Mouse (Mus musculus): ENCODE measurements at regions not wholly inside any gene's neighbourhood (a gene's known extent, or its start where the extent isn't known, plus 50 kb on each side); places are given as distances from the start of the nearest gene placed in this dataset.

DNA sequence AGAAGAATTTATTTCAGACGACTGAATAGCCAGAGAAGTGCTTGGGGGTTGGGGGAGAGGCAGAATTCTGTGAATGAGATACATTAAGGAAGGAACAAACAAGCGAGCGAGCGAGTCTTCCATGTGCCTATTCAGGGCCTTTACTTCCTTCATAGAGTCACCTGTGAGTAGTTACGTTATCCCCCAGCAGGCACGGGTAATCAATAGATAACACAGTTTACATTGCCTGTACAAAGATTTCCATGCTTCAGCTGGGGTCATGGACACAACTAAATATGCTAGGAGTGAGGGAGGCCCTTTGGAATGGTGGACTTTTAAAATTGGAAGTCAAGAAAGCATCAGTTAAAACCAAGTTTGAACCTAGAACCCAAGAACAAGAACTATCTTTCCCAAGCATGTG, 275.2 kb downstream of the Prr30 start:
- Histone ChIP-seq H3K27me3 (ENCODE audit: insufficient read depth, low read length) (no peaks in the 10 kb centered on the region), H3K36me3 (ENCODE audit: insufficient read depth, low read length) (no peaks in the 10 kb centered on the region), H3K9me3 (ENCODE audit: low read length) (no peaks in the 10 kb centered on the region), H3K4me1 (replicated peaks; ENCODE audit: low read depth, low read length) (no peaks in the 10 kb centered on the region), H3K4me3 (replicated peaks; ENCODE audit: low read length) (no peak overlapping the region)
- TF ChIP-seq NANOG (IDR thresholded peaks at IDR 0.05; ENCODE audit: borderline replicate concordance, low read length) (no peak), CTCF (conservative IDR thresholded peaks at IDR 0.05; ENCODE audit: low read length) (no peak), POU5F1 (IDR thresholded peaks at IDR 0.05; ENCODE audit: borderline replicate concordance, low read length) (no peak)

DNA sequence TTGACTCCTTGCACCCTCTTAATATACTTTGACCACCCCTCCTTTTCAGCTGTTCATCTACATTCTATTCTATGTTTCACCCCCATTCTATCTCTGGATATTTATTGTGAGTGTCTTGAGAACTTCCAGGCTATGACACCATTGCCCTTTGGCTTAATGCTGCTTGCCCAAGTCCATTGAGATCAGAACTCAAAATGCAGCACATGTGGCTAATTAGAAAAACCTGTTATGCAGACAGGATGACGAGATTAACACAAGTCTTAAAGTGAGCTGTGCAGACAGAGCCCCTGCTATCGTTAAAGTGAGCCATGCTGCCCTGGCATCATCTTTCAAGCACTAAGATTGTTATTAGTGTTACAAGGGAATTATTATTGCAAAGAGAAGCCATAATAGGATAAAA, 299.9 kb downstream of the Prr30 start:
- Histone ChIP-seq H3K4me1 (replicated peaks; ENCODE audit: low read depth, low read length) (no peaks in the 10 kb centered on the region), H3K27me3 (ENCODE audit: insufficient read depth, low read length) (no peaks in the 10 kb centered on the region), H3K36me3 (ENCODE audit: insufficient read depth, low read length) (no peaks in the 10 kb centered on the region), H3K9me3 (ENCODE audit: low read length) (no peaks in the 10 kb centered on the region), H3K4me3 (replicated peaks; ENCODE audit: low read length) (no peak overlapping the region)
- no peak for TF ChIP-seq CTCF (conservative IDR thresholded peaks at IDR 0.05; ENCODE audit: low read length)
- TF ChIP-seq NANOG (IDR thresholded peaks at IDR 0.05; ENCODE audit: borderline replicate concordance, low read length) = no peak
- TF ChIP-seq POU5F1 (IDR thresholded peaks at IDR 0.05; ENCODE audit: borderline replicate concordance, low read length) = no peak

DNA sequence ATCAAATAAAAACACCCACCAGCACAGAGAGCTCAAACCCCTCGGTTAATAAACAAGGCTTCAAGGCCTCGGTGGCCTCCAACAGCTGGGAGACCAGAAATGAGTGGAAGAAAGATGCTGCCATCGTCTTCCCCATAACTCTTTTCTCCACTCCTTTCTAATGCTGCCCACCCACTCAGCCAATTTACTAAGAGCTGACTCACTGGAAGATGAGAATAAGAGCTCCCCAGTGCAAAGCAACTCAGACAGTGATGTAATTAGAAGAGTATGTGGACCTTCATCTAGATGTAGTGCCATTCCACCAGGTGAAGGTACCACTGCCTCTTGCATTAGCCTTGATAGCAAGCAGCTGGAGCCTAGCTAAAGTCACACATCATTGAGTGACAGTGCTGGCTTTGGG, 301.1 kb downstream of the Prr30 start:
- H3K36me3 ChIP-seq (ENCODE audit: insufficient read depth, low read length) = no peaks in the 10 kb centered on the region
- H3K9me3 ChIP-seq (ENCODE audit: low read length) = no peaks in the 10 kb centered on the region
- no peaks in the 10 kb centered on the region for H3K27me3 ChIP-seq (ENCODE audit: insufficient read depth, low read length)
- H3K4me1 ChIP-seq (replicated peaks; ENCODE audit: low read depth, low read length) = no peaks in the 10 kb centered on the region
- no peak overlapping the region for H3K4me3 ChIP-seq (replicated peaks; ENCODE audit: low read length)
- no peak for TF ChIP-seq NANOG (IDR thresholded peaks at IDR 0.05; ENCODE audit: borderline replicate concordance, low read length)
- TF ChIP-seq CTCF (conservative IDR thresholded peaks at IDR 0.05; ENCODE audit: low read length) = no peak
- no peak for TF ChIP-seq POU5F1 (IDR thresholded peaks at IDR 0.05; ENCODE audit: borderline replicate concordance, low read length)

DNA sequence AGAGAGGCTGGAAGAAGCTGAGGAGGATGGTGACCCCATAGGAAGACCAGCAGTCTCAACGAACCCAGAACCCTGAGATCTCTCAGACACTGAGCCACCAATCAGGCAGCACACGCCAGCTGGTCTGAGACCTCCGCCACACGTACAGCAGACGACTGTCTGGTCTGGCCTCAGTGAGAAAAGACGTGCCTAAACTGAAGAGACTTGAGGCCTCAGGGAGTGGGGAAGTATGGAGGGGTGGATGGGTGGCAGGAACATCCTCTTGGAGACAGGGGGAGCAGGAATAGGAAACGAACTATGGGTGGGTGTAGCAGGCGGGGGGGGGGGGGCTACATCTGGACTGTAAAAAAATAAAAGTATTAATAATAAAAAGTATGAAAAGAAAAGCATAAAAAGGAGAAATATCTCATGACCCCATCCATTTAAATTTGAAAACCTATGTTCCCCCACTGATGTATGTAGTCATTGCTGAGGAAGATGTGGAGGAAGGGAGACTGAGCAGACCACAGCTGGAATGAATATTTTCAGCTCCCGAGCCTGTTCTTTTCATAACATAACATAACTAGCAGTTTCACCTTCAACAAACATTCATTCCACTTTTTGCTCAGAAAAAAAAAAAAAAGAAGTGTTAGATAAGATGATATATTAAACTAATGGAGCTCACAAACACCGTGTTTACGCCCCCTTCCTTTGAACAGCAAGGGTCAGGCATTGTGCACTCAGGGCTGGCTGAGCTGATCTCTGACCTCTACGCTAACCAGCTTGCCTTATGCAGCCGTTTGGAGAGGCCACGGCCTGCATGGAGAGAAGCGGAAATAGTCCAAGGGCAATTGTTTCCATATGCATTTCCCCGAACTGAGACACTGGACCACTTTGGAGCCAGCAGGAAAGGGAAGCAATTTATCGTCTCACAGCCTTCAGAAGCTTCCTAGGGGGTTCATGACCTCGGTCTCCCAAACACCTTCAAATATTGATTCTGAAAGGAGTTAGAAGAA, 310.7 kb downstream of the Prr30 start:
- TF ChIP-seq NANOG (IDR thresholded peaks at IDR 0.05; ENCODE audit: borderline replicate concordance, low read length) (0 out of 2 replicates have a peak, but pooled peaks have one; percentile 10), CTCF (conservative IDR thresholded peaks at IDR 0.05; ENCODE audit: low read length) (no peak), POU5F1 (IDR thresholded peaks at IDR 0.05; ENCODE audit: borderline replicate concordance, low read length) (no peak)
- Histone ChIP-seq H3K9me3 (ENCODE audit: low read length) (no peaks in the 10 kb centered on the region), H3K27me3 (ENCODE audit: insufficient read depth, low read length) (no peaks in the 10 kb centered on the region), H3K36me3 (ENCODE audit: insufficient read depth, low read length) (no peaks in the 10 kb centered on the region), H3K4me3 (replicated peaks; ENCODE audit: low read length) (no peak overlapping the region), H3K4me1 (replicated peaks; ENCODE audit: low read depth, low read length) (peaks cover 4% of the 10 kb centered on the region; the same call in 1 of the 2 replicates)

DNA sequence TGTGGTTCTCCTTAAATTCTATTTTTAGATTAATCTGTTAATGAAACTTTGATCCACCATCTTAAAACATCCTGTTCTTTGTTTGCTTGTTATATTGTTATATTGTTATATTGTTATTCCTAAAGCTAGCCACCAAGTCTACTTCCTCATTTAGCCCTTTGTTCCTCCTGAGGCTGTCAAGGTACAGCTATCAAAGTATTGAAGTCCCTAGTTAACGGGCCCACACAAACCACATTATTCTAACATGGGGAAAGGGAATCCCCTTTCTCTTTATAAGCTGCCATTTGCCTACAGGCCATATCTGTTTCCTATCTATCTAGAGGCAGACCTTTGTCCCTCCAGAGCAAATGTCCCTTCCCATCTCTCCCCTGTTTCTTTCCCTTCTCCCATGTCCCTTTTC, 317.0 kb downstream of the Prr30 start:
- Histone ChIP-seq H3K9me3 (ENCODE audit: low read length) (no peaks in the 10 kb centered on the region), H3K4me1 (replicated peaks; ENCODE audit: low read depth, low read length) (no peaks in the 10 kb centered on the region), H3K27me3 (ENCODE audit: insufficient read depth, low read length) (no peaks in the 10 kb centered on the region), H3K36me3 (ENCODE audit: insufficient read depth, low read length) (no peaks in the 10 kb centered on the region), H3K4me3 (replicated peaks; ENCODE audit: low read length) (no peak overlapping the region)
- TF ChIP-seq CTCF (conservative IDR thresholded peaks at IDR 0.05; ENCODE audit: low read length) = no peak
- TF ChIP-seq POU5F1 (IDR thresholded peaks at IDR 0.05; ENCODE audit: borderline replicate concordance, low read length) = no peak
- no peak for TF ChIP-seq NANOG (IDR thresholded peaks at IDR 0.05; ENCODE audit: borderline replicate concordance, low read length)

DNA sequence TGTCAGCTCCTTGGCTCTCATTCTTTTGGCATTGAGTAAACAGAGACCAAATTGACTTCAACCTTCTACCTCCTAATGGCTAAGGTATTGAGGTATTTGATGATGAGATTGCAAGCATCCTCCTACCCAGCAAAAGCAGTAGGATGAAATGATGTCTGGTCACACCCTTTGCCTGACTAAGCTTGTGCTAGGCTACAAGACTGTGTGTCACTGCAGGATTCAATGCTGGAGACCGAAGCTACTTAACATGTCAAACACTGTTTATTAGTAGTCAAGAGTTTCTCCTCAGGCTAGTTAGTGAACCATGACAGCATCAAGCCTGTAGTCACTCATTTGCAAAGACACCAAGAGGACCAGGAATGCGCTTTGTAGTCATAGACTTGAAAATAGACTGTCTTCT, 320.0 kb downstream of the Prr30 start:
- H3K9me3 ChIP-seq (ENCODE audit: low read length) = no peaks in the 10 kb centered on the region

DNA sequence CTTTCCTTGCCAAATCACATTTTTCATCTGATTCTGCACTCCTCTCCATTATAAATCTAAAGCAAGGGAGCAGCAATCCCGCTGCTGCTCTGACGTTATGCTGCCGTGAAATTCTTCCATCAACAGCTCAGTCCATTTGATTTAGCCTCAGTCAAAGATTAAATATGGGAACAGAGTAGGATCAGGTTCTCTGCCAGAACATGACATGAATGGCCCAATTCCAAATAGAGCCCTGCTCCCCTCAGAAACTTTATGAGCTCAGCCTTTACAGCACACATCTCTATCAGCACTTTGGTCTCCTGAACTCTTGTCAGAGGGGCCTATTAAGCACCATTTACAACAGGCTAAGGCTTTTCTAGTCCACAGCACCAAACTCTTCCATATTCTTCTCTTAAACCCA, 332.3 kb downstream of the Prr30 start:
- Histone ChIP-seq H3K27me3 (ENCODE audit: insufficient read depth, low read length) (no peaks in the 10 kb centered on the region), H3K4me3 (replicated peaks; ENCODE audit: low read length) (no peak overlapping the region), H3K4me1 (replicated peaks; ENCODE audit: low read depth, low read length) (no peaks in the 10 kb centered on the region), H3K36me3 (ENCODE audit: insufficient read depth, low read length) (no peaks in the 10 kb centered on the region), H3K9me3 (ENCODE audit: low read length) (no peaks in the 10 kb centered on the region)
- TF ChIP-seq CTCF (conservative IDR thresholded peaks at IDR 0.05; ENCODE audit: low read length) (no peak), POU5F1 (IDR thresholded peaks at IDR 0.05; ENCODE audit: borderline replicate concordance, low read length) (no peak), NANOG (IDR thresholded peaks at IDR 0.05; ENCODE audit: borderline replicate concordance, low read length) (no peak)

More for the DNA sequence above, 320.0 kb downstream of the Prr30 start:
- H3K4me3 ChIP-seq (replicated peaks; ENCODE audit: low read length) = no peak overlapping the region
- no peaks in the 10 kb centered on the region for H3K4me1 ChIP-seq (replicated peaks; ENCODE audit: low read depth, low read length)
- no peaks in the 10 kb centered on the region for H3K36me3 ChIP-seq (ENCODE audit: insufficient read depth, low read length)
- no peaks in the 10 kb centered on the region for H3K27me3 ChIP-seq (ENCODE audit: insufficient read depth, low read length)
- no peak for TF ChIP-seq CTCF (conservative IDR thresholded peaks at IDR 0.05; ENCODE audit: low read length)
- no peak for TF ChIP-seq POU5F1 (IDR thresholded peaks at IDR 0.05; ENCODE audit: borderline replicate concordance, low read length)
- TF ChIP-seq NANOG (IDR thresholded peaks at IDR 0.05; ENCODE audit: borderline replicate concordance, low read length) = no peak

DNA sequence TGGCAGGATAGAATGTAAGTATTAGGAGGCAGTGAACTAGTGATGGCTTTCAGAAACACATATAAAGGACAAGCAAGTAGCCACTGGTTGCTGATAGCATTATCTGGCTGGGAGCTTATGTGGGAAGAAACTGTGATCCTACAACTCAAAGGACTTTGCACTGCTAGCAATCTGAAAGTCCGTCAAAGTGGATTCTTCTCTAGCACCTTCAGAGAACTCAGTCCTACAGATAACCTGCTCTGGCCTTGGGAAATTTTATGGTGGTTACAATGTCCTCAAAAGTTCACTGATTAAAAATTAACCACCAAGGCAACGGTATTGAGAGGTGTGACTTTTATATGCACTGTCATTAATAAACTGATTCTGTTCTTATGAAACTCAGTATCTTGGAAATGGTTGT, 335.3 kb downstream of the Prr30 start:
- TF ChIP-seq NANOG (IDR thresholded peaks at IDR 0.05; ENCODE audit: borderline replicate concordance, low read length) (no peak), POU5F1 (IDR thresholded peaks at IDR 0.05; ENCODE audit: borderline replicate concordance, low read length) (no peak), CTCF (conservative IDR thresholded peaks at IDR 0.05; ENCODE audit: low read length) (no peak)
- H3K4me1 ChIP-seq (replicated peaks; ENCODE audit: low read depth, low read length) = no peaks in the 10 kb centered on the region

More for the DNA sequence above, 335.3 kb downstream of the Prr30 start:
- H3K27me3 ChIP-seq (ENCODE audit: insufficient read depth, low read length) = no peaks in the 10 kb centered on the region
- no peak overlapping the region for H3K4me3 ChIP-seq (replicated peaks; ENCODE audit: low read length)
- no peaks in the 10 kb centered on the region for H3K9me3 ChIP-seq (ENCODE audit: low read length)
- no peaks in the 10 kb centered on the region for H3K36me3 ChIP-seq (ENCODE audit: insufficient read depth, low read length)

All from E14TG2a.4 (cell line).